Mouse (Mus musculus) inflammation-experienced regulatory T-cells, adult 6 months (primary cell): ENCODE results near the gene 4933402J07Rik. TPM values are rescaled to one million over a fixed set of nuclear protein-coding genes. Genes with fewer than 3 reads are reported as not detected.

Experiments used
- ATAC-seq: one replicate; pipeline ENCODE4 v1.8.0; 2017
- polyA plus RNA-seq, 3 experiments: library from polyadenylated mRNA; unstranded; fragments of 100-300 nt; shearing (Covaris generic); gene quantifications; one replicate each; pipeline ENCODE4 v1.2.1; 2017

Gene 4933402J07Rik
- not detected for polyA plus RNA-seq

- no peak for ATAC-seq
These were observed at the start of gene 4933402J07Rik for GRCm38 (mm10) chr8:87563553-87563952. Gene 4933402J07Rik, plus strand, starts transcription at chr8:87563853.

GRCm38 (mm10) chr8:87517132-87517531 lies 46.5 kb upstream of the 4933402J07Rik start:
- no peak for ATAC-seq

GRCm38 (mm10) chr8:87525006-87525405 lies 38.6 kb upstream of the 4933402J07Rik start:
- ATAC-seq = no peak

- ATAC-seq = no peak
These were observed 32.5 kb upstream of the 4933402J07Rik start for GRCm38 (mm10) chr8:87531176-87531575.

- no peak for ATAC-seq
These were observed 30.2 kb upstream of the 4933402J07Rik start for GRCm38 (mm10) chr8:87533476-87533875.

- ATAC-seq = no peak
These were observed 28.8 kb upstream of the 4933402J07Rik start for GRCm38 (mm10) chr8:87534846-87535245.

GRCm38 (mm10) chr8:87536615-87537329 lies 26.9 kb upstream of the 4933402J07Rik start:
- no peak for ATAC-seq

- ATAC-seq = no peak
These were observed 23.7 kb upstream of the 4933402J07Rik start for GRCm38 (mm10) chr8:87539829-87540394.

- no peak for ATAC-seq
These were observed 13.8 kb upstream of the 4933402J07Rik start for GRCm38 (mm10) chr8:87549881-87550280.

- no peak for ATAC-seq
These were observed 10.9 kb upstream of the 4933402J07Rik start for GRCm38 (mm10) chr8:87552801-87553200.

GRCm38 (mm10) chr8:87560801-87561200 lies 2.9 kb upstream of the 4933402J07Rik start:
- no peak for ATAC-seq

- ATAC-seq = no peak
These were observed 5.5 kb downstream of the 4933402J07Rik start for GRCm38 (mm10) chr8:87569203-87569602.

- ATAC-seq = no peak
These were observed 6.3 kb downstream of the 4933402J07Rik start for GRCm38 (mm10) chr8:87569706-87570563.

- ATAC-seq = no peak
These were observed 6.9 kb downstream of the 4933402J07Rik start for GRCm38 (mm10) chr8:87570564-87570855.

GRCm38 (mm10) chr8:87570880-87571279 lies 7.2 kb downstream of the 4933402J07Rik start:
- no peak for ATAC-seq

GRCm38 (mm10) chr8:87594272-87594671 lies 30.6 kb downstream of the 4933402J07Rik start:
- ATAC-seq = no peak

GRCm38 (mm10) chr8:87602731-87603130 lies 39.1 kb downstream of the 4933402J07Rik start:
- ATAC-seq = no peak

- ATAC-seq = no peak
These were observed 45.5 kb downstream of the 4933402J07Rik start for GRCm38 (mm10) chr8:87609110-87609509.

GRCm38 (mm10) chr8:87609651-87610192 lies 46.1 kb downstream of the 4933402J07Rik start:
- no peak for ATAC-seq

GRCm38 (mm10) chr8:87613701-87614100 lies 50.0 kb downstream of the 4933402J07Rik start:
- ATAC-seq = no peak

GRCm38 (mm10) chr8:87619118-87619517 lies 55.5 kb downstream of the 4933402J07Rik start:
- no peak for ATAC-seq

- ATAC-seq = no peak
These were observed 55.9 kb downstream of the 4933402J07Rik start for GRCm38 (mm10) chr8:87619529-87619928.

GRCm38 (mm10) chr8:87620225-87620624 lies 56.6 kb downstream of the 4933402J07Rik start:
- no peak for ATAC-seq
